ENCODE assay signal across 8 mouse cellular contexts in genomic region chr11:96621167-96621566, GRCm38 (mm10).
DNase-seq lines count a peak whose midpoint lies in the region; ATAC-seq and TF ChIP-seq lines count a peak whose summit lies in the region.

No protein-coding gene starts in this region.

- no peaks in the 10 kb centered on the region for H3K27me3 ChIP-seq in Patski

- CTCF ChIA-PET in Patski (lab: Charles Lee) = interaction anchor here (0.6 to 6.7 kb wide), 39 partner anchors 8 to 348 kb away, joined by 3 to 66 read pairs (median 4); partner anchors contain the start of genes Hoxb3, Hoxb5 and Hoxb8

- in situ Hi-C loops in Patski (cut with MboI; ENCODE audit: low pct_unique_long_range_greater_than_20kb) = loop anchor here (5.0 kb wide), 2 partner anchors 64 to 319 kb away; partner anchors contain the start of gene Hoxb5

- POLR2A ChIA-PET in Patski (lab: Charles Lee) = interaction anchor here (0.5 to 1.9 kb wide), 14 partner anchors 118 to 1516 kb away, joined by 3 to 11 read pairs (median 5); partner anchors contain the start of gene Hoxb8

- peak; percentile 81 to 82 for DNase-seq in B cell, adult 2 months
- no peak for DNase-seq in Patski (ENCODE audit: low read depth, low spot score)
- DNase-seq in cerebellum, postnatal 14 days = peak; percentile 83 to 90
- DNase-seq in heart, postnatal 10 days = peak; percentile 78 to 88
- DNase-seq in layer of hippocampus, adult 18-20 months (ENCODE audit: low spot score in 2 of 2) = peak; percentile 30 to 77
- DNase-seq in lung, postnatal 10 days = peak; percentile 87
- DNase-seq in skeletal muscle tissue, adult 2 months (ENCODE audit: low read depth, low spot score) = peak; percentile 31

- ATAC-seq in Patski = no peak
- no peak for ATAC-seq in inflammation-experienced regulatory T-cells, adult 6 months

- peak; percentile 93 for TF ChIP-seq CTCF in Patski (IDR thresholded peaks at IDR 0.05)

- intact Hi-C loops in heart, postnatal 10 days (cut with DNase I) = loop anchor here (1.0 to 5.0 kb wide), 2 partner anchors 69 to 342 kb away; no protein-coding TSS in a partner anchor
